ENCODE assay signal across 8 mouse cellular contexts in genomic region chr3:97658426-97659193, GRCm38 (mm10). TPM values are rescaled to one million over a fixed set of nuclear protein-coding genes. Genes with fewer than 3 reads are reported as not detected.
A peak's percentile ranks its signal among the peaks of the same experiment; 100 is the strongest.
DNase-seq lines count a peak whose midpoint lies in the region; ATAC-seq and TF ChIP-seq lines count a peak whose summit lies in the region.

No protein-coding gene starts in this region.

- DNase-seq in kidney, adult 11 months: no peak
- DNase-seq in right cerebral cortex, postnatal 25 days: peak; percentile 19
- no peak for DNase-seq in frontal cortex, postnatal 25 days (ENCODE audit: low spot score in 2 of 2)

- H3K4me3 ChIP-seq in kidney, embryonic 15.5 days (replicated peaks): peak overlapping the region; percentile 95
- H3K4me3 ChIP-seq in ES-Bruce4 (ENCODE audit: low read depth, low read length): peak overlapping the region; percentile 89
- H3K4me3 ChIP-seq in bone marrow macrophage, adult 2 months (ENCODE audit: insufficient read depth, low read length): peak overlapping the region; percentile 100
- peak overlapping the region; percentile 84 for H3K4me3 ChIP-seq in heart, embryonic 16.5 days (ENCODE audit: low read length)
- peak overlapping the region; percentile 88 for H3K4me3 ChIP-seq in liver, embryonic 16.5 days (ENCODE audit: low read depth, low read length)

- peak; percentile 82 for ATAC-seq in kidney, embryonic 15.5 days (replicated peaks; ENCODE audit: low FRiP score)
- ATAC-seq in heart, embryonic 16.5 days (replicated peaks; ENCODE audit: extremely low read depth, insufficient read depth, low FRiP score): peak; percentile 81
- peak; percentile 69 for ATAC-seq in liver, embryonic 16.5 days (ENCODE audit: low read depth)

- TF ChIP-seq EP300 in ES-Bruce4 (IDR thresholded peaks at IDR 0.05; ENCODE audit: insufficient read depth, low read depth, low read length): no peak

- peaks cover 11% of the 10 kb centered on the region; the same call in 1 of the 2 replicates for H3K36me3 ChIP-seq in kidney, embryonic 15.5 days
- 0 out of 2 replicates have a peak, but pooled peaks cover 2% of the 10 kb centered on the region for H3K36me3 ChIP-seq in ES-Bruce4 (ENCODE audit: control insufficient read depth, insufficient read depth, low read length, poor library complexity, severe bottlenecking)
- H3K36me3 ChIP-seq in heart, embryonic 16.5 days (ENCODE audit: control insufficient read depth, insufficient read depth): peaks cover 5% of the 10 kb centered on the region
- no peaks in the 10 kb centered on the region for H3K36me3 ChIP-seq in liver, embryonic 16.5 days (ENCODE audit: control insufficient read depth, insufficient read depth)

- peak overlapping the region; percentile 84 for H3K4me2 ChIP-seq in kidney, embryonic 15.5 days
- peak overlapping the region; percentile 64 for H3K4me2 ChIP-seq in heart, embryonic 16.5 days (ENCODE audit: low read depth, low read length)
- peak overlapping the region; percentile 96 for H3K4me2 ChIP-seq in liver, embryonic 16.5 days (ENCODE audit: low read depth, low read length)

- peak overlapping the region; percentile 66 for H3K9ac ChIP-seq in kidney, embryonic 15.5 days
- peak overlapping the region; percentile 85 for H3K9ac ChIP-seq in ES-Bruce4 (ENCODE audit: low read depth, poor library complexity, severe bottlenecking)
- peak overlapping the region; percentile 84 for H3K9ac ChIP-seq in heart, embryonic 16.5 days (ENCODE audit: low read length)
- peak overlapping the region; percentile 75 for H3K9ac ChIP-seq in liver, embryonic 16.5 days (ENCODE audit: low read depth, low read length)

- H3K27me3 ChIP-seq in kidney, embryonic 15.5 days: no peaks in the 10 kb centered on the region
- no peaks in the 10 kb centered on the region for H3K27me3 ChIP-seq in ES-Bruce4 (ENCODE audit: control insufficient read depth, insufficient read depth, low read length, poor library complexity, severe bottlenecking)
- H3K27me3 ChIP-seq in heart, embryonic 16.5 days (ENCODE audit: control insufficient read depth, insufficient read depth, low read length): no peaks in the 10 kb centered on the region
- no peaks in the 10 kb centered on the region for H3K27me3 ChIP-seq in liver, embryonic 16.5 days (ENCODE audit: control insufficient read depth, insufficient read depth, low read depth, low read length)

- H3K4me1 ChIP-seq in kidney, embryonic 15.5 days: peaks cover 18% of the 10 kb centered on the region
- no peaks in the 10 kb centered on the region for H3K4me1 ChIP-seq in ES-Bruce4 (ENCODE audit: control insufficient read depth, insufficient read depth, low read length)
- H3K4me1 ChIP-seq in bone marrow macrophage, adult 2 months (ENCODE audit: control insufficient read depth, insufficient read depth, low read length): peaks cover 21% of the 10 kb centered on the region
- H3K4me1 ChIP-seq in heart, embryonic 16.5 days (ENCODE audit: control insufficient read depth, insufficient read depth, low read length): peaks cover 13% of the 10 kb centered on the region
- H3K4me1 ChIP-seq in liver, embryonic 16.5 days (ENCODE audit: control insufficient read depth, low read depth, low read length): peaks cover 17% of the 10 kb centered on the region

- no peaks in the 10 kb centered on the region for H3K9me3 ChIP-seq in kidney, embryonic 15.5 days (replicated peaks)
- H3K9me3 ChIP-seq in ES-Bruce4 (replicated peaks; ENCODE audit: control insufficient read depth, insufficient read depth, low read length, poor library complexity, severe bottlenecking): no peaks in the 10 kb centered on the region
- peaks cover 4% of the 10 kb centered on the region for H3K9me3 ChIP-seq in heart, embryonic 16.5 days (replicated peaks; ENCODE audit: control insufficient read depth, low read length)
- no peaks in the 10 kb centered on the region for H3K9me3 ChIP-seq in liver, embryonic 16.5 days (replicated peaks; ENCODE audit: control insufficient read depth, low read length)

- TF ChIP-seq POLR2A in ES-Bruce4 (IDR thresholded peaks at IDR 0.05; ENCODE audit: insufficient read depth, low read length): no peak
- TF ChIP-seq POLR2A in bone marrow macrophage, adult 2 months (IDR thresholded peaks at IDR 0.05; ENCODE audit: borderline replicate concordance, low read depth, low read length): no peak

- peak overlapping the region; percentile 48; the same call in 1 of the 2 replicates for H3K27ac ChIP-seq in kidney, embryonic 15.5 days
- no peak overlapping the region for H3K27ac ChIP-seq in ES-Bruce4 (ENCODE audit: insufficient read depth, low read length)
- 0 out of 2 replicates have a peak overlapping the region, but pooled peaks have one; percentile 7 for H3K27ac ChIP-seq in bone marrow macrophage, adult 2 months (ENCODE audit: insufficient read depth, low read depth, low read length)
- H3K27ac ChIP-seq in heart, embryonic 16.5 days (ENCODE audit: low read length): peak overlapping the region; percentile 70
- H3K27ac ChIP-seq in liver, embryonic 16.5 days (ENCODE audit: low read length): 0 out of 2 replicates have a peak overlapping the region, but pooled peaks have one; percentile 52

- no peak for TF ChIP-seq CTCF in ES-Bruce4 (IDR thresholded peaks at IDR 0.05; ENCODE audit: low read depth, low read length)
- no peak for TF ChIP-seq CTCF in bone marrow macrophage, adult 2 months (IDR thresholded peaks at IDR 0.05; ENCODE audit: low read depth, low read length)

- under 1% methylated on average over 49 of the region's 50 CpGs for whole genome bisulfite sequencing in kidney, embryonic 15.5 days
- under 1% methylated on average over 47 of the region's 50 CpGs for WGBS in heart, embryonic 16.5 days
- WGBS in liver, embryonic 16.5 days (ENCODE audit: insufficient replicate concordance): under 1% methylated on average over 48 of the region's 50 CpGs

RNA-seq across cellular contexts. Expression of gene Prkab2, which starts 0.6 kb away (rescaled TPM):
- 6.1 and 6.5 TPM in 2 replicates for polyA plus RNA-seq in kidney, embryonic 15.5 days (2015; fragmentation: Nextera tagmentation; extraction: Ambion mirVana)
- 17.6 and 21.2 TPM in 2 replicates for polyA plus RNA-seq in ES-Bruce4 (2011; ENCODE audit: insufficient read depth, insufficient read length, low read depth, missing spikeins)
- polyA plus RNA-seq in bone marrow macrophage, adult 2 months (2012; ENCODE audit: insufficient read depth, insufficient read length, missing spikeins): 8.5 and 9.0 TPM in 2 replicates
- polyA plus RNA-seq in heart, embryonic 16.5 days (2015; fragmentation: Nextera tagmentation; extraction: Ambion mirVana): 15.4 and 15.5 TPM in 2 replicates
- polyA plus RNA-seq in liver, embryonic 16.5 days (2015; fragmentation: Nextera tagmentation; extraction: Ambion mirVana): 1.3 and 1.5 TPM in 2 replicates

RNA-seq across cellular contexts. Expression of gene Gm17651, which starts 15.9 kb away (rescaled TPM):
- not detected in 2 replicates for polyA plus RNA-seq in kidney, embryonic 15.5 days (2015; fragmentation: Nextera tagmentation; extraction: Ambion mirVana)
- polyA plus RNA-seq in ES-Bruce4 (2011; ENCODE audit: insufficient read depth, insufficient read length, low read depth, missing spikeins): not detected in 2 replicates
- not detected in 2 replicates for polyA plus RNA-seq in bone marrow macrophage, adult 2 months (2012; ENCODE audit: insufficient read depth, insufficient read length, missing spikeins)
- polyA plus RNA-seq in heart, embryonic 16.5 days (2015; fragmentation: Nextera tagmentation; extraction: Ambion mirVana): not detected in 2 replicates
- not detected in 2 replicates for polyA plus RNA-seq in liver, embryonic 16.5 days (2015; fragmentation: Nextera tagmentation; extraction: Ambion mirVana)

RNA-seq across cellular contexts. Expression of gene Fmo5, which starts 30.0 kb away (rescaled TPM):
- polyA plus RNA-seq in kidney, embryonic 15.5 days (2015; fragmentation: Nextera tagmentation; extraction: Ambion mirVana): 2.9 and 3.8 TPM in 2 replicates
- 1.3 and 2.0 TPM in 2 replicates for polyA plus RNA-seq in ES-Bruce4 (2011; ENCODE audit: insufficient read depth, insufficient read length, low read depth, missing spikeins)
- 21.5 and 21.9 TPM in 2 replicates for polyA plus RNA-seq in bone marrow macrophage, adult 2 months (2012; ENCODE audit: insufficient read depth, insufficient read length, missing spikeins)
- 4.5 and 5.9 TPM in 2 replicates for polyA plus RNA-seq in heart, embryonic 16.5 days (2015; fragmentation: Nextera tagmentation; extraction: Ambion mirVana)
- polyA plus RNA-seq in liver, embryonic 16.5 days (2015; fragmentation: Nextera tagmentation; extraction: Ambion mirVana): 22.2 and 24.9 TPM in 2 replicates

RNA-seq across cellular contexts. Expression of gene Chd1l, which starts 48.6 kb away (rescaled TPM):
- 18.3 and 18.5 TPM in 2 replicates for polyA plus RNA-seq in kidney, embryonic 15.5 days (2015; fragmentation: Nextera tagmentation; extraction: Ambion mirVana)
- polyA plus RNA-seq in ES-Bruce4 (2011; ENCODE audit: insufficient read depth, insufficient read length, low read depth, missing spikeins): 21.9 and 23.7 TPM in 2 replicates
- polyA plus RNA-seq in bone marrow macrophage, adult 2 months (2012; ENCODE audit: insufficient read depth, insufficient read length, missing spikeins): 9.7 and 10.6 TPM in 2 replicates
- 14.4 and 16.1 TPM in 2 replicates for polyA plus RNA-seq in heart, embryonic 16.5 days (2015; fragmentation: Nextera tagmentation; extraction: Ambion mirVana)
- polyA plus RNA-seq in liver, embryonic 16.5 days (2015; fragmentation: Nextera tagmentation; extraction: Ambion mirVana): 7.8 and 8.4 TPM in 2 replicates
